Mouse (Mus musculus) MEL (cell line): Measurements from ENCODE around the gene Zcchc3. TPM values are rescaled to one million over a fixed set of nuclear protein-coding genes. Genes with fewer than 3 reads are reported as not detected.

ENCODE experiments used
- DNase-seq: peaks from one replicate; pipeline ENCODE4 v3.0.0; 2011; ENCODE audit warnings: low read depth, low spot score
- H3K27ac ChIP-seq: 2 replicates; pipeline ENCODE4 v1.5.1; 2012; ENCODE audit warnings: low read depth, mild to moderate bottlenecking, control low read depth, low read length, moderate library complexity; ENCODE audit not compliant: control insufficient read depth
- H3K27me3 ChIP-seq, 2 experiments: fragments of 150-350 bp in 1 of 2; sonication (generic) in 1 of 2; 2 replicates each; pipeline ENCODE4 v1.6.1; 2012; ENCODE audit warnings: low read length in 2 of 2, mild to moderate bottlenecking in 2 of 2, improper control_type of control experiment in 1 of 2, moderate library complexity in 1 of 2; ENCODE audit not compliant: insufficient read depth in 2 of 2, control insufficient read depth in 1 of 2
- H3K36me3 ChIP-seq, 2 experiments: 2 replicates each; pipeline ENCODE4 v1.6.1; 2012 to 2014; ENCODE audit warnings: low read length in 2 of 2, improper control_type of control experiment in 1 of 2, inconsistent platforms in 1 of 2, mild to moderate bottlenecking in 1 of 2; ENCODE audit not compliant: insufficient read depth in 2 of 2, control insufficient read depth in 1 of 2
- H3K4me1 ChIP-seq, 2 experiments: fragments of 150-350 bp in 1 of 2; sonication (generic) in 1 of 2; 2 replicates each; pipeline ENCODE4 v1.6.1; 2012; ENCODE audit warnings: low read length in 2 of 2, improper control_type of control experiment in 1 of 2, mild to moderate bottlenecking in 1 of 2; ENCODE audit not compliant: insufficient read depth in 2 of 2, control insufficient read depth in 1 of 2
- H3K4me3 ChIP-seq, 2 experiments: fragments of 150-350 bp in 1 of 2; sonication (generic) in 1 of 2; 2 replicates each; pipeline ENCODE4 v1.5.1; 2012; ENCODE audit warnings: low read depth in 2 of 2, low read length in 2 of 2, mild to moderate bottlenecking in 2 of 2, moderate library complexity in 2 of 2, control low read depth in 1 of 2, improper control_type of control experiment in 1 of 2; ENCODE audit not compliant: control insufficient read depth in 1 of 2, insufficient read depth in 1 of 2
- H3K79me2 ChIP-seq: 2 replicates; pipeline ENCODE4 v1.6.1; 2012; ENCODE audit warnings: mild to moderate bottlenecking, low read length, moderate library complexity; ENCODE audit not compliant: control insufficient read depth, poor library complexity, insufficient read depth
- H3K9ac ChIP-seq: 2 replicates; pipeline ENCODE4 v1.6.1; 2012; ENCODE audit warnings: low read depth, mild to moderate bottlenecking, control low read depth, low read length, moderate library complexity; ENCODE audit not compliant: control insufficient read depth, poor library complexity, severe bottlenecking
- H3K9me3 ChIP-seq: fragments of 150-350 bp; sonication (generic); replicated peaks from 2 replicates; pipeline ENCODE4 v1.6.1; 2012; ENCODE audit warnings: mild to moderate bottlenecking, low read length, improper control_type of control experiment, moderate library complexity; ENCODE audit not compliant: insufficient read depth
- BHLHE40 ChIP-seq: IDR thresholded peaks from 2 replicates; pipeline ENCODE4 v1.6.1; 2012; ENCODE audit warnings: low read depth, mild to moderate bottlenecking, inconsistent platforms, low read length, improper control_type of control experiment, borderline replicate concordance
- CHD2 ChIP-seq: IDR thresholded peaks from 2 replicates; pipeline ENCODE4 v1.6.1; 2011; ENCODE audit warnings: low read length, improper control_type of control experiment
- E2F4 ChIP-seq: IDR thresholded peaks from 2 replicates; pipeline ENCODE4 v1.6.1; 2011; ENCODE audit warnings: low read depth, low read length, improper control_type of control experiment, borderline replicate concordance
- ELF1 ChIP-seq: IDR thresholded peaks from 2 replicates; pipeline ENCODE4 v1.6.1; 2014; ENCODE audit warnings: low read depth, mild to moderate bottlenecking, inconsistent platforms, low read length, improper control_type of control experiment, moderate library complexity
- EP300 ChIP-seq, 2 experiments: IDR thresholded peaks; 2 replicates each; pipeline ENCODE4 v1.6.1; 2011; ENCODE audit warnings: improper control_type of control experiment in 2 of 2, low read length in 2 of 2, low read depth in 1 of 2, mild to moderate bottlenecking in 1 of 2
- ETS1 ChIP-seq: IDR thresholded peaks from 2 replicates; pipeline ENCODE4 v1.6.1; 2012; ENCODE audit warnings: low read depth, mild to moderate bottlenecking, inconsistent platforms, low read length, improper control_type of control experiment, moderate library complexity
- GATA1 ChIP-seq: IDR thresholded peaks from 2 replicates; pipeline ENCODE4 v1.6.1; 2011; ENCODE audit warnings: low read depth, low read length, improper control_type of control experiment
- KAT2A ChIP-seq: conservative IDR thresholded peaks from 2 replicates; pipeline ENCODE4 v1.6.1; 2012; ENCODE audit warnings: low read depth, low read length, improper control_type of control experiment, inconsistent platforms
- MAX ChIP-seq: IDR thresholded peaks from 2 replicates; pipeline ENCODE4 v1.6.1; 2011; ENCODE audit warnings: low read length, improper control_type of control experiment
- MXI1 ChIP-seq: IDR thresholded peaks from 2 replicates; pipeline ENCODE4 v1.6.1; 2011; ENCODE audit warnings: mild to moderate bottlenecking, low read depth, low read length, improper control_type of control experiment
- MYC ChIP-seq: IDR thresholded peaks from 2 replicates; pipeline ENCODE4 v1.6.1; 2011; ENCODE audit warnings: low read depth, mild to moderate bottlenecking, low read length, improper control_type of control experiment, moderate library complexity
- POLR2AphosphoS2 ChIP-seq: IDR thresholded peaks from 2 replicates; pipeline ENCODE4 v1.6.1; 2011; ENCODE audit warnings: low read length, improper control_type of control experiment
- POLR2AphosphoS5 ChIP-seq: IDR thresholded peaks from 2 replicates; pipeline ENCODE4 v1.6.1; 2012; ENCODE audit warnings: low read depth, borderline replicate concordance, mild to moderate bottlenecking, inconsistent platforms, low read length, moderate library complexity, mixed read lengths
- RCOR1 ChIP-seq: IDR thresholded peaks from 2 replicates; pipeline ENCODE4 v1.6.1; 2012; ENCODE audit warnings: low read depth, mild to moderate bottlenecking, inconsistent platforms, low read length, improper control_type of control experiment
- UBTF ChIP-seq: IDR thresholded peaks from 2 replicates; pipeline ENCODE4 v1.6.1; 2012; ENCODE audit warnings: low read depth, mild to moderate bottlenecking, inconsistent platforms, low read length, improper control_type of control experiment, moderate library complexity, borderline replicate concordance; ENCODE audit not compliant: insufficient read depth
- USF1 ChIP-seq: IDR thresholded peaks from 2 replicates; pipeline ENCODE4 v1.6.1; 2014; ENCODE audit warnings: low read depth, mild to moderate bottlenecking, inconsistent platforms, low read length, improper control_type of control experiment, moderate library complexity
- USF2 ChIP-seq, 2 experiments: IDR thresholded peaks; 2 replicates each; pipeline ENCODE4 v1.6.1; 2011 to 2012; ENCODE audit warnings: improper control_type of control experiment in 2 of 2, low read length in 2 of 2, borderline replicate concordance in 1 of 2, inconsistent platforms in 1 of 2, low read depth in 1 of 2, mild to moderate bottlenecking in 1 of 2; ENCODE audit not compliant: insufficient read depth in 1 of 2
- ZC3H11A ChIP-seq: IDR thresholded peaks from 2 replicates; pipeline ENCODE4 v1.6.1; 2012; ENCODE audit warnings: low read depth, mild to moderate bottlenecking, inconsistent platforms, low read length, improper control_type of control experiment
- ZNF384 ChIP-seq: IDR thresholded peaks from 2 replicates; pipeline ENCODE4 v1.6.1; 2012; ENCODE audit warnings: low read depth, mild to moderate bottlenecking, inconsistent platforms, low read length, improper control_type of control experiment
- polyA plus RNA-seq, 2 experiments: library from polyadenylated mRNA; stranded (reverse) in 1 of 2; unstranded in 1 of 2; fragments of >175 nt in 1 of 2; fragments of >200 nt in 1 of 2; gene quantifications; 2 replicates each; pipeline versions ENCODE4 v1.2.1 to v1.2.4; 2012; ENCODE audit warnings: low replicate concordance in 2 of 2, low read depth in 1 of 2; ENCODE audit not compliant: insufficient read length in 2 of 2, insufficient read depth in 1 of 2, missing spikeins in 1 of 2
- total RNA-seq: library from RNA; depleted of rRNA; stranded (reverse); fragments of 300-350 nt; gene quantifications from 2 replicates; pipeline ENCODE4 v1.2.3, GENCODE M21; 2012

Gene Zcchc3
- total and polyA plus RNA-seq, 3 experiments = 5.7 to 12.1 TPM; not detected in 1

- TF ChIP-seq USF2 (IDR thresholded peaks at IDR 0.05; ENCODE audit: borderline replicate concordance in 1 of 2, insufficient read depth in 1 of 2, low read depth in 1 of 2, low read length in 2 of 2) = no peak
Measured at GRCm38 (mm10) chr2:152415786-152416185, 959 bp upstream of the Zcchc3 start (continued).

- no peak for DNase-seq
- H3K27ac ChIP-seq = peak within 1 kb of the TSS; percentile 32; the same call in 1 of the 2 replicates
- no peaks in the 10 kb centered on the region for H3K36me3 ChIP-seq
- H3K4me1 ChIP-seq = no peaks in the 10 kb centered on the region; a peak in 1 of 4 replicates
- H3K9me3 ChIP-seq = no peaks in the 10 kb centered on the region
- no peaks in the 10 kb centered on the region for H3K27me3 ChIP-seq
- TF ChIP-seq ETS1 (no peak), RCOR1 (no peak), BHLHE40 (no peak), MXI1 (no peak), POLR2AphosphoS2 (no peak), USF1 (no peak), GATA1 (no peak), MAX (no peak), POLR2AphosphoS5 (no peak), MYC (no peak), ELF1 (no peak), E2F4 (no peak), UBTF (no peak), KAT2A (no peak), EP300 (IDR thresholded peaks at IDR 0.05; ENCODE audit: low read depth in 1 of 2, low read length in 2 of 2) (no peak), ZC3H11A (no peak), ZNF384 (no peak), CHD2 (no peak)
- peak within 1 kb of the TSS; percentile 97 for H3K9ac ChIP-seq
- H3K79me2 ChIP-seq = peaks cover 16% of the 10 kb centered on the region
- peak within 1 kb of the TSS; percentile 83 to 86 for H3K4me3 ChIP-seq
Measured at GRCm38 (mm10) chr2:152415287-152415686, 460 bp upstream of the Zcchc3 start, which contains the start of gene 6820408C15Rik. Gene 6820408C15Rik, plus strand, starts transcription at chr2:152415587.
